Mouse (Mus musculus) liver, embryonic 15.5 days (tissue): ENCODE results near the gene Rbms3. TPM values are rescaled to one million over a fixed set of nuclear protein-coding genes. Genes with fewer than 3 reads are reported as not detected.

Experiments used
- ATAC-seq: fragments of 200-750 bp; cut with Nextera tagmentation; 2 replicates; pipeline ENCODE4 v1.8.0; 2017; ENCODE audit warnings: moderate number of reproducible peaks, mild to moderate bottlenecking, moderate library complexity; ENCODE audit not compliant: insufficient read depth
- H3K27ac ChIP-seq: fragments of 300-500 bp; sonication (generic); replicated peaks from 2 replicates; pipeline ENCODE4 v1.5.1; 2015; ENCODE audit warnings: mild to moderate bottlenecking, inconsistent platforms
- H3K27me3 ChIP-seq: fragments of 300-500 bp; sonication (generic); 2 replicates; pipeline ENCODE4 v1.6.1; 2015; ENCODE audit warnings: mild to moderate bottlenecking, inconsistent platforms
- H3K36me3 ChIP-seq: fragments of 300-500 bp; sonication (generic); replicated peaks from 2 replicates; pipeline ENCODE4 v1.6.1; 2015; ENCODE audit warnings: moderate library complexity, mild to moderate bottlenecking, inconsistent platforms
- H3K4me1 ChIP-seq: fragments of 300-500 bp; sonication (generic); replicated peaks from 2 replicates; pipeline ENCODE4 v1.6.1; 2015; ENCODE audit warnings: inconsistent platforms
- H3K4me2 ChIP-seq: fragments of 300-500 bp; sonication (generic); 2 replicates; pipeline ENCODE4 v1.6.1; 2015; ENCODE audit warnings: moderate library complexity, mild to moderate bottlenecking, inconsistent platforms
- H3K4me3 ChIP-seq: fragments of 300-500 bp; sonication (generic); replicated peaks from 2 replicates; pipeline ENCODE4 v1.5.1; 2015; ENCODE audit warnings: mild to moderate bottlenecking, inconsistent platforms
- H3K9ac ChIP-seq: fragments of 300-500 bp; sonication (generic); 2 replicates; pipeline ENCODE4 v1.6.1; 2015; ENCODE audit warnings: moderate library complexity, mild to moderate bottlenecking, inconsistent platforms
- H3K9me3 ChIP-seq: fragments of 300-500 bp; sonication (generic); replicated peaks from 2 replicates; pipeline ENCODE4 v1.6.1; 2016; ENCODE audit warnings: inconsistent platforms
- WGBS: fragments of 180-500 bp; shearing (Covaris S2); methylation state at CpG from one replicate; pipeline ENCODE4 v1.1.7; 2015; ENCODE audit warnings: mixed read lengths; ENCODE audit not compliant: insufficient replicate concordance; 5-methylcytosine and 5-hydroxymethylcytosine counted together
- polyA plus RNA-seq: library from polyadenylated mRNA; unstranded; fragments of >200 nt; fragmentation: Nextera tagmentation; extraction: Ambion mirVana; gene quantifications from 2 replicates; pipeline ENCODE4 v1.2.1, GENCODE M21; 2015

Rbms3 gene
- polyA plus RNA-seq, 1 experiment from 2014 or later = 3.0 TPM

GRCm38 (mm10) chr9:116703119-116703518, 926.6 kb downstream of the Rbms3 start:
- Histone ChIP-seq H3K4me2 (no peak overlapping the region), H3K9ac (no peak overlapping the region), H3K4me3 (no peak overlapping the region), H3K4me1 (no peaks in the 10 kb centered on the region), H3K9me3 (no peaks in the 10 kb centered on the region), H3K36me3 (no peaks in the 10 kb centered on the region), H3K27me3 (no peaks in the 10 kb centered on the region), H3K27ac (no peak overlapping the region)
- ATAC-seq = no peak
- WGBS = 19% methylated on average over 1 of the region's 1 CpGs

- no peak overlapping the region for H3K27ac ChIP-seq
- H3K9ac ChIP-seq = no peak overlapping the region
- H3K4me2 ChIP-seq = no peak overlapping the region
- no peak overlapping the region for H3K4me3 ChIP-seq
- no peaks in the 10 kb centered on the region for H3K36me3 ChIP-seq
- no peaks in the 10 kb centered on the region for H3K4me1 ChIP-seq
- no peaks in the 10 kb centered on the region for H3K27me3 ChIP-seq
- WGBS = 39% methylated on average over 1 of the region's 1 CpGs
- no peaks in the 10 kb centered on the region for H3K9me3 ChIP-seq
- no peak for ATAC-seq
These were observed 927.1 kb downstream of the Rbms3 start for GRCm38 (mm10) chr9:116702611-116703010.

GRCm38 (mm10) chr9:116701511-116702179, 928.1 kb downstream of the Rbms3 start:
- 19% methylated on average over 11 of the region's 11 CpGs for WGBS
- no peak overlapping the region for H3K27ac ChIP-seq

GRCm38 (mm10) chr9:116688615-116689014, 941.1 kb downstream of the Rbms3 start:
- no peak overlapping the region for H3K27ac ChIP-seq
- no peaks in the 10 kb centered on the region for H3K36me3 ChIP-seq
- no peak overlapping the region for H3K4me3 ChIP-seq
- no peaks in the 10 kb centered on the region for H3K4me1 ChIP-seq
- H3K9ac ChIP-seq = no peak overlapping the region
- H3K9me3 ChIP-seq = no peaks in the 10 kb centered on the region
- no peak for ATAC-seq
- no peaks in the 10 kb centered on the region for H3K27me3 ChIP-seq
- WGBS = 52% methylated on average over 4 of the region's 4 CpGs
- no peak overlapping the region for H3K4me2 ChIP-seq

More at GRCm38 (mm10) chr9:116701511-116702179, 928.1 kb downstream of the Rbms3 start:
- Histone ChIP-seq H3K36me3 (no peaks in the 10 kb centered on the region), H3K9me3 (no peaks in the 10 kb centered on the region), H3K27me3 (no peaks in the 10 kb centered on the region), H3K9ac (no peak overlapping the region), H3K4me1 (no peaks in the 10 kb centered on the region), H3K4me2 (no peak overlapping the region), H3K4me3 (no peak overlapping the region)
- ATAC-seq = no peak

GRCm38 (mm10) chr9:116677142-116677541, 952.6 kb downstream of the Rbms3 start:
- no peaks in the 10 kb centered on the region for H3K27me3 ChIP-seq
- ATAC-seq = no peak
- no peaks in the 10 kb centered on the region for H3K36me3 ChIP-seq
- no peaks in the 10 kb centered on the region for H3K9me3 ChIP-seq
- H3K27ac ChIP-seq = no peak overlapping the region
- WGBS = 42% methylated on average over 4 of the region's 4 CpGs
- H3K9ac ChIP-seq = no peak overlapping the region
- H3K4me3 ChIP-seq = no peak overlapping the region
- no peak overlapping the region for H3K4me2 ChIP-seq
- no peaks in the 10 kb centered on the region for H3K4me1 ChIP-seq

- no peak overlapping the region for H3K4me3 ChIP-seq
- H3K36me3 ChIP-seq = no peaks in the 10 kb centered on the region
- no peaks in the 10 kb centered on the region for H3K27me3 ChIP-seq
- H3K9me3 ChIP-seq = no peaks in the 10 kb centered on the region
- ATAC-seq = no peak
- H3K4me1 ChIP-seq = no peaks in the 10 kb centered on the region
- no peak overlapping the region for H3K27ac ChIP-seq
- no peak overlapping the region for H3K9ac ChIP-seq
- 45% methylated on average over 2 of the region's 2 CpGs for WGBS
- no peak overlapping the region for H3K4me2 ChIP-seq
These were observed 953.3 kb downstream of the Rbms3 start for GRCm38 (mm10) chr9:116676445-116676844.

GRCm38 (mm10) chr9:116674191-116674590, 955.5 kb downstream of the Rbms3 start:
- Histone ChIP-seq H3K27me3 (no peaks in the 10 kb centered on the region), H3K27ac (no peak overlapping the region), H3K4me1 (no peaks in the 10 kb centered on the region), H3K4me3 (no peak overlapping the region), H3K4me2 (no peak overlapping the region), H3K9ac (no peak overlapping the region), H3K9me3 (no peaks in the 10 kb centered on the region), H3K36me3 (no peaks in the 10 kb centered on the region)
- no peak for ATAC-seq
- WGBS = 71% methylated on average over 4 of the region's 4 CpGs

GRCm38 (mm10) chr9:116661026-116661425, 968.7 kb downstream of the Rbms3 start:
- Histone ChIP-seq H3K4me2 (no peak overlapping the region), H3K27me3 (no peaks in the 10 kb centered on the region), H3K4me3 (no peak overlapping the region), H3K27ac (no peak overlapping the region), H3K9ac (no peak overlapping the region), H3K4me1 (no peaks in the 10 kb centered on the region), H3K36me3 (no peaks in the 10 kb centered on the region), H3K9me3 (no peaks in the 10 kb centered on the region)
- WGBS = 48% methylated on average over 4 of the region's 4 CpGs
- ATAC-seq = no peak

- H3K4me1 ChIP-seq = no peaks in the 10 kb centered on the region
- ATAC-seq = no peak
- 52% methylated on average over 1 of the region's 1 CpGs for WGBS
- no peak overlapping the region for H3K4me2 ChIP-seq
- H3K36me3 ChIP-seq = no peaks in the 10 kb centered on the region
- H3K9me3 ChIP-seq = no peaks in the 10 kb centered on the region
- no peaks in the 10 kb centered on the region for H3K27me3 ChIP-seq
- H3K4me3 ChIP-seq = no peak overlapping the region
- H3K27ac ChIP-seq = no peak overlapping the region
- no peak overlapping the region for H3K9ac ChIP-seq
These were observed 969.8 kb downstream of the Rbms3 start for GRCm38 (mm10) chr9:116659936-116660335.

GRCm38 (mm10) chr9:116657141-116657540, 972.6 kb downstream of the Rbms3 start:
- Histone ChIP-seq H3K27me3 (no peaks in the 10 kb centered on the region), H3K9ac (no peak overlapping the region), H3K9me3 (no peaks in the 10 kb centered on the region), H3K4me3 (no peak overlapping the region), H3K4me1 (no peaks in the 10 kb centered on the region), H3K36me3 (no peaks in the 10 kb centered on the region), H3K4me2 (no peak overlapping the region), H3K27ac (no peak overlapping the region)
- WGBS = 62% methylated on average over 2 of the region's 2 CpGs
- ATAC-seq = no peak

GRCm38 (mm10) chr9:116651414-116651813, 978.3 kb downstream of the Rbms3 start:
- Histone ChIP-seq H3K4me2 (no peak overlapping the region), H3K9ac (no peak overlapping the region), H3K27me3 (no peaks in the 10 kb centered on the region), H3K36me3 (no peaks in the 10 kb centered on the region), H3K27ac (no peak overlapping the region), H3K4me1 (no peaks in the 10 kb centered on the region), H3K4me3 (no peak overlapping the region), H3K9me3 (no peaks in the 10 kb centered on the region)
- no peak for ATAC-seq
- WGBS = 78% methylated on average over 1 of the region's 1 CpGs

GRCm38 (mm10) chr9:116649955-116650354, 979.8 kb downstream of the Rbms3 start:
- 70% methylated on average over 4 of the region's 4 CpGs for WGBS
- no peak overlapping the region for H3K27ac ChIP-seq
- H3K4me2 ChIP-seq = no peak overlapping the region
- H3K9me3 ChIP-seq = no peaks in the 10 kb centered on the region
- no peak overlapping the region for H3K9ac ChIP-seq
- H3K27me3 ChIP-seq = no peaks in the 10 kb centered on the region
- no peak overlapping the region for H3K4me3 ChIP-seq
- ATAC-seq = no peak
- no peaks in the 10 kb centered on the region for H3K4me1 ChIP-seq
- H3K36me3 ChIP-seq = no peaks in the 10 kb centered on the region
